Mouse (Mus musculus) bone marrow macrophage, adult 2 months (primary cell): Measurements from ENCODE around the gene Btbd16.

ENCODE experiments used
- CTCF ChIP-seq: IDR thresholded peaks from 2 replicates; pipeline ENCODE4 v1.5.1; 2012; ENCODE audit warnings: low read depth, mild to moderate bottlenecking, low read length, moderate library complexity
- POLR2A ChIP-seq: IDR thresholded peaks from 2 replicates; pipeline ENCODE4 v1.6.1; 2012; ENCODE audit warnings: mild to moderate bottlenecking, low read depth, low read length, borderline replicate concordance

- TF ChIP-seq CTCF (no peak), POLR2A (no peak)
Observed at GRCm38 (mm10) chr7:130731792-130732191, 42.1 kb upstream of the Btbd16 start.
